Mouse (Mus musculus) heart, embryonic 16.5 days (tissue): ENCODE data around the gene Abt1. TPM values are rescaled to one million over a fixed set of nuclear protein-coding genes. Genes with fewer than 3 reads are reported as not detected.

ENCODE experiments used
- ATAC-seq: fragments of 200-750 bp; cut with Nextera tagmentation; replicated peaks from 2 replicates; pipeline ENCODE4 v1.8.0; 2017; ENCODE audit warnings: moderate number of reproducible peaks; ENCODE audit not compliant: insufficient read depth, low FRiP score; ENCODE audit errors: extremely low read depth
- H3K27ac ChIP-seq: fragments of 300-500 bp; sonication (generic); 2 replicates; pipeline ENCODE4 v1.5.1; 2014; ENCODE audit warnings: mild to moderate bottlenecking, low read length, control low read depth, moderate library complexity
- H3K27me3 ChIP-seq: fragments of 300-500 bp; sonication (generic); 2 replicates; pipeline ENCODE4 v1.6.1; 2014; ENCODE audit warnings: low read length, mixed read lengths; ENCODE audit not compliant: control insufficient read depth, insufficient read depth
- H3K36me3 ChIP-seq: fragments of 300-500 bp; sonication (generic); 2 replicates; pipeline ENCODE4 v1.6.1; 2014; ENCODE audit not compliant: control insufficient read depth, insufficient read depth
- H3K4me1 ChIP-seq: fragments of 300-500 bp; sonication (generic); 2 replicates; pipeline ENCODE4 v1.6.1; 2014; ENCODE audit warnings: low read length, mixed read lengths; ENCODE audit not compliant: control insufficient read depth, insufficient read depth
- H3K4me2 ChIP-seq: fragments of 300-500 bp; sonication (generic); 2 replicates; pipeline ENCODE4 v1.6.1; 2014; ENCODE audit warnings: low read depth, mild to moderate bottlenecking, control low read depth, low read length
- H3K4me3 ChIP-seq: fragments of 300-500 bp; sonication (generic); 2 replicates; pipeline ENCODE4 v1.5.1; 2014; ENCODE audit warnings: mild to moderate bottlenecking, control low read depth, low read length
- H3K9ac ChIP-seq: fragments of 300-500 bp; sonication (generic); 2 replicates; pipeline ENCODE4 v1.6.1; 2014; ENCODE audit warnings: low read length, control low read depth
- H3K9me3 ChIP-seq: fragments of 300-500 bp; sonication (generic); replicated peaks from 2 replicates; pipeline ENCODE4 v1.6.1; 2016; ENCODE audit warnings: low read length; ENCODE audit not compliant: control insufficient read depth
- WGBS: fragments of 180-500 bp; shearing (Covaris S2); extraction: QIAGEN DNeasy Blood & Tissue Kit; methylation state at CpG from one replicate; pipeline ENCODE4 v1.1.7; 2014; 5-methylcytosine and 5-hydroxymethylcytosine counted together
- polyA plus RNA-seq: library from polyadenylated mRNA; unstranded; fragments of >200 nt; fragmentation: Nextera tagmentation; extraction: Ambion mirVana; gene quantifications from 2 replicates; pipeline ENCODE4 v1.2.1, GENCODE M21; 2015

Abt1 gene
- polyA plus RNA-seq, 1 experiment from 2014 or later = 9.4 TPM

- peak overlapping the region; percentile 85 for H3K9ac ChIP-seq
- peak overlapping the region; percentile 64 for H3K4me2 ChIP-seq
- no peaks in the 10 kb centered on the region for H3K27me3 ChIP-seq
- WGBS = under 1% methylated on average over 55 of the region's 55 CpGs
- H3K4me3 ChIP-seq = peak overlapping the region; percentile 62
- H3K4me1 ChIP-seq = peaks cover 9% of the 10 kb centered on the region
- H3K9me3 ChIP-seq = no peaks in the 10 kb centered on the region
- ATAC-seq = peak; percentile 88
- H3K36me3 ChIP-seq = no peaks in the 10 kb centered on the region
- peak overlapping the region; percentile 93 for H3K27ac ChIP-seq
These were observed 22.1 kb upstream of the Abt1 start for GRCm38 (mm10) chr13:23445561-23446320.

- no peak for ATAC-seq
- Histone ChIP-seq H3K9ac (peak overlapping the region; percentile 85), H3K27me3 (no peaks in the 10 kb centered on the region), H3K4me3 (peak overlapping the region; percentile 62), H3K9me3 (no peaks in the 10 kb centered on the region), H3K27ac (peak overlapping the region; percentile 93), H3K4me1 (peaks cover 9% of the 10 kb centered on the region), H3K4me2 (peak overlapping the region; percentile 64), H3K36me3 (no peaks in the 10 kb centered on the region)
- 6% methylated on average over 10 of the region's 10 CpGs for WGBS
These were observed 21.5 kb upstream of the Abt1 start for GRCm38 (mm10) chr13:23445156-23445555.

DNA sequence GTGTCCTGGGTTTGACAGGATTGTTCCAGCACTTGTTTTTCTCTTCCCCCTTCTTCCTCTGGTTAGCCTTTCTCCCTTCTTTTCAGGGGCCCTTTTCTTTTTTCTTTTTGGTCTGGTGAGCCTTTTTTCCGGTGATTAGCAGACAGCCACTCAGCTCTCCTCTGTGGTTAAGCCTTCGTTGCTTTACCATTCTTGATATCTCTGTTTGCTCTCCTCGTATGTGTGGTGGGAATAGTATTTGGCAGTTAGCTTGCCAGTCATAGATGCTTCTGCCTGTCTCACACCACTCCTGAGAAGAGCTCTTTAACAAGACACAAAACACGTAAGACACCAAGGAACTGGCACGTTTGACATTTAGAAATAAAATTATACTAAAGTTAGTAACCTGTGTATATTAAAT is 20.8 kb upstream of the Abt1 start:
- Histone ChIP-seq H3K9ac (peak overlapping the region; percentile 85), H3K27ac (no peak overlapping the region; the same call in 1 of the 2 replicates), H3K4me3 (no peak overlapping the region), H3K27me3 (no peaks in the 10 kb centered on the region), H3K9me3 (no peaks in the 10 kb centered on the region), H3K4me1 (peaks cover 9% of the 10 kb centered on the region), H3K4me2 (peak overlapping the region; percentile 64), H3K36me3 (no peaks in the 10 kb centered on the region)
- ATAC-seq = no peak
- WGBS = 55% methylated on average over 5 of the region's 5 CpGs

DNA sequence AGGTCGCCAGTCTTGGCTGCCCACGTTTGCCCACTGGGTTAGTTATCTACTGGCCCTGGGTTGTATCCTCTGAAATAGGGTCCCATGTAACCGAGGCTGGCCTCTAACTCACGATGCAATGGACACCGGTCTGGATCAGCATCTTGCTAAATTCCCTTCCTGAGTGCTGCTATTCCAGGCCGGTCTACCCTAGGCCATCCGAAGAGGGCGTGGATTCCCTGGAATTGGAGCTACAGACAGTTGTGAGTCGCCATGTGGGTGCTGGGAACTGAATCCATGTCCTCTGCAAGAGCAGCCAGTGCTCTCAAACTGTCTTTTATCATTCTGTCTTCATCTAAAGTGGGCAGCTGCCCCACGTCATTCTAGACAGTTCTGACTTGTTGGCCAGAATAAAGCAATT is 16.2 kb upstream of the Abt1 start:
- no peak for ATAC-seq
- Histone ChIP-seq H3K27ac (no peak overlapping the region), H3K9ac (no peak overlapping the region), H3K36me3 (no peaks in the 10 kb centered on the region), H3K4me1 (peaks cover 16% of the 10 kb centered on the region), H3K4me2 (no peak overlapping the region), H3K9me3 (no peaks in the 10 kb centered on the region), H3K27me3 (no peaks in the 10 kb centered on the region), H3K4me3 (no peak overlapping the region)
- WGBS = 62% methylated on average over 10 of the region's 10 CpGs

DNA sequence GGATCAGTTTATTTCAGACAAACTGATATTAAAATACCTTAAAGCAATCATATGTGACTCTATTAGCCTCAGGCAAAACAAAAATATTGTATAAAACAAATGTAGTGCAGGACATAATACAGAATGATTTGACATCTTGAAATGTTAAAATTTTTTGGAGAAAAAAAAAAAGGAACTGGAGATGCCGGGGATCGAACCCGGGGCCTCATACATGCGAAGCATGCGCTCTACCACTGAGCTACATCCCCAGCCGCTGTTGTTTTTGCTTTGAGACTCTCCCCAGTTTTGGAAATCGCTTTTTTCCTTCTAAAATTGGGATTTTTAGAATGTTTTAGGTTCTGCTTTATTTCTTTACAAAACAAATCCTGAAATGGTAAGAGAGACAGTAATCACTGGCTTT is 14.9 kb upstream of the Abt1 start:
- Histone ChIP-seq H3K9me3 (no peaks in the 10 kb centered on the region), H3K36me3 (no peaks in the 10 kb centered on the region), H3K4me3 (peak overlapping the region; percentile 77), H3K27me3 (no peaks in the 10 kb centered on the region), H3K27ac (no peak overlapping the region; the same call in 1 of the 2 replicates), H3K4me2 (peak overlapping the region; percentile 78), H3K9ac (peak overlapping the region; percentile 60; the same call in 1 of the 2 replicates), H3K4me1 (peaks cover 14% of the 10 kb centered on the region)
- peak; percentile 52 for ATAC-seq
- under 1% methylated on average over 7 of the region's 7 CpGs for WGBS

DNA sequence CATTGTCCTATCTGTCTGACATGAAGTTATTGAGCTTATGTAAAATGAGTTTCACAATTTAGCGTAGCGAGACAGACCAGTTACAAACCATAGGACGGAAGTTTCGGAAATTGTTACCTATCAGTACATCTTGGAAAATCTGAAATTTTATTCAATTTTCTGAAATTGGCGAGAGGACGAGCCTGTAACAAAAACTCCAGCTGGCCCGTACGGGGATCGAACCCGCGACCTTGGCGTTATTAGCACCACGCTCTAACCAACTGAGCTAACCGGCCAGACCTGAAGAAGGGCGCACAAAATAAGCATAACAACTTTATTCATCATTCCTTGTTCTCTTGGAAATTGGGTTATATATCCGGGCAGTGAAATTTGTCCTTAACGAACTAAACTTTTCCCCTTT is 14.2 kb upstream of the Abt1 start:
- no peaks in the 10 kb centered on the region for H3K36me3 ChIP-seq
- H3K9ac ChIP-seq = peak overlapping the region; percentile 71
- H3K27me3 ChIP-seq = no peaks in the 10 kb centered on the region
- H3K9me3 ChIP-seq = no peaks in the 10 kb centered on the region
- H3K4me2 ChIP-seq = peak overlapping the region; percentile 78
- peak; percentile 78 for ATAC-seq
- peak overlapping the region; percentile 56 for H3K27ac ChIP-seq
- WGBS = 0% methylated on average over 17 of the region's 17 CpGs
- H3K4me1 ChIP-seq = peaks cover 17% of the 10 kb centered on the region
- H3K4me3 ChIP-seq = peak overlapping the region; percentile 77

- no peaks in the 10 kb centered on the region for H3K9me3 ChIP-seq
- H3K36me3 ChIP-seq = no peaks in the 10 kb centered on the region
- no peak for ATAC-seq
- peak overlapping the region; percentile 77 for H3K4me3 ChIP-seq
- peak overlapping the region; percentile 56 for H3K27ac ChIP-seq
- peaks cover 15% of the 10 kb centered on the region for H3K4me1 ChIP-seq
- H3K9ac ChIP-seq = peak overlapping the region; percentile 71
- no peaks in the 10 kb centered on the region for H3K27me3 ChIP-seq
- WGBS = under 1% methylated on average over 32 of the region's 32 CpGs
- H3K4me2 ChIP-seq = peak overlapping the region; percentile 78
These were observed 13.5 kb upstream of the Abt1 start for GRCm38 (mm10) chr13:23436861-23437822.

DNA sequence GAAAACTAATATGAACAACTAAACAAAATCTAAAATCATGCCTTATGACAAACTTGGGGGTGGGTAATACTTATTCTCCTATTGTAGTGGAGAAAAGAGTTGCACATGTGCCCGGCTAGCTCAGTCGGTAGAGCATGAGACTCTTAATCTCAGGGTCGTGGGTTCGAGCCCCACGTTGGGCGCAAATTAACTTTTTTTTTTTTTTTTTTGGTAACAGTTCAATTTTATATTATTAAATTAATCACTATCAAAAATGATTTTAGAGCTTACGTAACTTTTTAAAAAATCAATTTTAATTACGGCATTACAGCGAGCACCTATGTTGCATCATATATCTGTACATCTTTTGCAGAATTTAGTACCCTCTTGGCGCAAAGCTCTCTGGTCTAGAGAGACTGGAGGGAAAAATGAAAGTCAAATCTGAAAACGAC is 12.6 kb upstream of the Abt1 start:
- Histone ChIP-seq H3K27me3 (no peaks in the 10 kb centered on the region), H3K4me3 (peak overlapping the region; percentile 66), H3K9ac (no peak overlapping the region), H3K4me1 (peaks cover 15% of the 10 kb centered on the region), H3K36me3 (no peaks in the 10 kb centered on the region), H3K27ac (no peak overlapping the region), H3K4me2 (peak overlapping the region; percentile 80), H3K9me3 (no peaks in the 10 kb centered on the region)
- no peak for ATAC-seq
- WGBS = 1% methylated on average over 11 of the region's 11 CpGs
